Mouse (Mus musculus) hindbrain, embryonic 15.5 days (tissue): Measurements from ENCODE around the gene Ppp1r14d. TPM values are rescaled to one million over a fixed set of nuclear protein-coding genes. Genes with fewer than 3 reads are reported as not detected.

Experiments
- ATAC-seq: fragments of 200-750 bp; cut with Nextera tagmentation; 2 replicates; pipeline ENCODE4 v1.8.0; 2017; ENCODE audit warnings: low read depth, moderate number of reproducible peaks, moderate TSS enrichment; ENCODE audit not compliant: low FRiP score
- H3K27ac ChIP-seq: fragments of 300-500 bp; sonication (generic); replicated peaks from 2 replicates; pipeline ENCODE4 v1.5.1; 2015; ENCODE audit warnings: mild to moderate bottlenecking, inconsistent platforms
- H3K27me3 ChIP-seq: fragments of 300-500 bp; sonication (generic); 2 replicates; pipeline ENCODE4 v1.6.1; 2015; ENCODE audit warnings: control low read depth, inconsistent platforms
- H3K36me3 ChIP-seq: fragments of 300-500 bp; sonication (generic); 2 replicates; pipeline ENCODE4 v1.6.1; 2015; ENCODE audit warnings: control low read depth, inconsistent platforms
- H3K4me1 ChIP-seq: fragments of 300-500 bp; sonication (generic); replicated peaks from 2 replicates; pipeline ENCODE4 v1.6.1; 2015; ENCODE audit warnings: control low read depth, inconsistent platforms
- H3K4me2 ChIP-seq: fragments of 300-500 bp; sonication (generic); 2 replicates; pipeline ENCODE4 v1.6.1; 2015; ENCODE audit warnings: moderate library complexity, mild to moderate bottlenecking, inconsistent platforms
- H3K4me3 ChIP-seq: fragments of 300-500 bp; sonication (generic); 2 replicates; pipeline ENCODE4 v1.5.1; 2015; ENCODE audit warnings: mild to moderate bottlenecking, inconsistent platforms
- H3K9ac ChIP-seq: fragments of 300-500 bp; sonication (generic); 2 replicates; pipeline ENCODE4 v1.6.1; 2015; ENCODE audit warnings: inconsistent platforms
- H3K9me3 ChIP-seq: fragments of 300-500 bp; sonication (generic); 2 replicates; pipeline ENCODE4 v1.6.1; 2016; ENCODE audit warnings: control low read depth, inconsistent platforms
- WGBS: fragments of 180-500 bp; shearing (Covaris S2); methylation state at CpG from one replicate; pipeline ENCODE4 v1.1.7; 2015; 5-methylcytosine and 5-hydroxymethylcytosine counted together
- polyA plus RNA-seq: library from polyadenylated mRNA; unstranded; fragments of >200 nt; fragmentation: Nextera tagmentation; extraction: Ambion mirVana; gene quantifications from 2 replicates; pipeline ENCODE4 v1.2.1, GENCODE M21; 2015

The Ppp1r14d gene
- polyA plus RNA-seq, 1 experiment from 2014 or later: not detected

DNA sequence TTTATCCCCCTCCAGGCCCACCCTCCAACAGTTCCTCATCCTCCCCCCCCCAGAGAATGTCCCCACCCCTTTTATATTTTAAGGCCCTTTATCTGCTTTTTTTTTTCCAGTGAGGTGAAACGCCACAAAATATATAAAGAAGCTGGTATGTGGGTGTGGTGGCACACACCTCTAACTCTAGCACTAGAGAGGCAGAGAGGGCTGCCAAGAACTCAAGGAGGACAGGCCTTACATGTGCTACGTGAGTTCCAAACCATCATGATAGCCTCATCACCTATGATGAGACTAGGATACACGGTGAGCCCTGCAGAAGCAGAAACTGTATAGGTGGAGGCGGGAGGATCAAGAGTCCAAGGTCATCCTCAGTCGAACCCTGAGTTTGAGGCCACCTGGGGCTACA lies 38.7 kb downstream of the Ppp1r14d start:
- Histone ChIP-seq H3K9me3 (no peaks in the 10 kb centered on the region), H3K9ac (no peak overlapping the region), H3K4me1 (peaks cover 6% of the 10 kb centered on the region), H3K4me3 (no peak overlapping the region), H3K36me3 (no peaks in the 10 kb centered on the region), H3K27ac (no peak overlapping the region), H3K4me2 (no peak overlapping the region), H3K27me3 (no peaks in the 10 kb centered on the region)
- WGBS: 88% methylated on average over 5 of the region's 5 CpGs
- ATAC-seq: no peak

- peaks cover 6% of the 10 kb centered on the region; the same call in 1 of the 2 replicates for H3K36me3 ChIP-seq
- peak overlapping the region; percentile 54 for H3K4me2 ChIP-seq
- no peaks in the 10 kb centered on the region for H3K9me3 ChIP-seq
- H3K9ac ChIP-seq: no peak overlapping the region
- H3K27me3 ChIP-seq: no peaks in the 10 kb centered on the region
- peak overlapping the region; percentile 19 for H3K4me3 ChIP-seq
- ATAC-seq: peak; percentile 85
- 7% methylated on average over 15 of the region's 15 CpGs for WGBS
- H3K27ac ChIP-seq: no peak overlapping the region
- peaks cover 6% of the 10 kb centered on the region for H3K4me1 ChIP-seq
Measured at GRCm38 (mm10) chr2:119189029-119189710, 40.5 kb downstream of the Ppp1r14d start.

GRCm38 (mm10) chr2:119182914-119183313 lies 46.8 kb downstream of the Ppp1r14d start:
- Histone ChIP-seq H3K4me3 (no peak overlapping the region), H3K36me3 (peaks cover 45% of the 10 kb centered on the region), H3K27me3 (no peaks in the 10 kb centered on the region), H3K9me3 (no peaks in the 10 kb centered on the region), H3K9ac (no peak overlapping the region), H3K4me2 (no peak overlapping the region), H3K27ac (no peak overlapping the region), H3K4me1 (no peaks in the 10 kb centered on the region)
- 84% methylated on average over 7 of the region's 7 CpGs for WGBS
- ATAC-seq: no peak

DNA sequence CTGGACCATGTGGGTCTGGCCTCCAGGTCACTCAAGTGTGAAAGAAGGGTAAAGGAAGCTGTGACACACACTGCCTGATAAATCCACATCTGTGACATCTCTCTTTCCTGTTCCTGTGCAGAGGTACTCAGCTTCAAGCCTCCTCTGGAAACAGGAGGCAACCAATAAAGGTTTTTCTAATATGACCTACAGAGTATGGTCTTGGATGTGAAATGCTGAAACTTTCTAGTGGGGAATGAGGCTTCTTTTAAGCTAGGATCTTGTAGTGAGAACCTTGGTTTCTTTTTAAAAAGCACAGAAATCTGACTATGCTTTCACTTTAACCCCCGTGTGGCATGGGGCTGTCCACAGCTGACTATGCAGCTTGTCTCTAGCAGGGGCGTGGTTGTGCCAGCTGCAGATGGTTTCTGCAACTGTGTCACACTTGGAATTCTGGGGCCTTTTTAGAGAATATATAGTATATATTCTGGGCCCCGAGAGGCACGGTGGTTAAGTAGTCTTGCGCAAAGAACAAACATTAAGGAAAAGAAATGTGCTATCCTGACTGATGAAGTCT lies 52.2 kb downstream of the Ppp1r14d start:
- Histone ChIP-seq H3K36me3 (peaks cover 28% of the 10 kb centered on the region), H3K9me3 (no peaks in the 10 kb centered on the region), H3K4me3 (no peak overlapping the region), H3K4me2 (no peak overlapping the region), H3K9ac (no peak overlapping the region), H3K4me1 (peaks cover 25% of the 10 kb centered on the region), H3K27ac (no peak overlapping the region), H3K27me3 (no peaks in the 10 kb centered on the region)
- WGBS: 92% methylated on average over 5 of the region's 5 CpGs
- no peak for ATAC-seq

DNA sequence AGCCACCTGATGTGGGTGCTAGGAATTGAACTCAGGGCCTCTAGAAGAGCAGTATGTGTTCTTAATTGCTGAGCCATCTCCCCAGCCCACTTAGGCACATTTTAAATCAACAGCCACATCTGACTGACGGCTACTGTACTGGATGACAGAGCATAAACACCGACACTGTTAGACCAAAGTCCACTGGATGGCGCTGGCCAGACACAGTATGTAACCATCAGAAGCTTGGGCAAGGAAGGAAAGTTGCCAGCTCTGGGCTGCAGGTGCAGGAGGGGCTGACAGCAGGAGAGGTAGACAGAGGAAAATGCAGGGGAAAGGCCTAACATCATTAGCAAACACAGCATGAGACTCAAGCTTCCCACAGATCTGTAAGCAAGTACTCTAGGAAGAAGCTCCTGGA lies 52.9 kb downstream of the Ppp1r14d start:
- Histone ChIP-seq H3K4me1 (peaks cover 26% of the 10 kb centered on the region), H3K27me3 (no peaks in the 10 kb centered on the region), H3K9me3 (no peaks in the 10 kb centered on the region), H3K4me3 (no peak overlapping the region), H3K9ac (no peak overlapping the region), H3K36me3 (peaks cover 28% of the 10 kb centered on the region), H3K27ac (no peak overlapping the region), H3K4me2 (no peak overlapping the region)
- ATAC-seq: no peak
- WGBS: 50% methylated on average over 3 of the region's 3 CpGs

DNA sequence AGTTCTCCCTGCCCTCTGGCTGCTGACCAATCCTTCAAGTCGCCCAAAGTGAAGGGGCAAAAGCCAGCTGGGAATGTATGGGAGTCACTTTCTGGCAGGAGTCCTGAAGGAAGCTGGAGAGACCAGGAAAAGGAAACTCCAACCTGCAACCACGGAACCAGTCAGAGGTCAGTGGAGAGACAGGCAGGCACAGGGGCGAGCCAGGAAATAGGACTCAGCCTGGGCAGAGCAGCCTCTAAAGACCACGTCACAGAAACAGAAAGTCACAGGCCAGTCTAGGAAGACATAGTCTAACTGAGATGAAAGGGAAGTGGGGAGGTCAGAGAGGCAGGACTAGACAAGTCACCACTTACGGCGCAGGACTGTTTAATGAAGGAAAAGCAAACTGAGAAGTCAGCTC lies 54.1 kb downstream of the Ppp1r14d start:
- no peak overlapping the region for H3K9ac ChIP-seq
- H3K4me3 ChIP-seq: no peak overlapping the region
- WGBS: 71% methylated on average over 6 of the region's 6 CpGs
- peaks cover 26% of the 10 kb centered on the region for H3K4me1 ChIP-seq
- H3K27me3 ChIP-seq: no peaks in the 10 kb centered on the region
- H3K4me2 ChIP-seq: no peak overlapping the region
- no peaks in the 10 kb centered on the region for H3K9me3 ChIP-seq
- H3K27ac ChIP-seq: no peak overlapping the region
- H3K36me3 ChIP-seq: peaks cover 23% of the 10 kb centered on the region
- no peak for ATAC-seq

DNA sequence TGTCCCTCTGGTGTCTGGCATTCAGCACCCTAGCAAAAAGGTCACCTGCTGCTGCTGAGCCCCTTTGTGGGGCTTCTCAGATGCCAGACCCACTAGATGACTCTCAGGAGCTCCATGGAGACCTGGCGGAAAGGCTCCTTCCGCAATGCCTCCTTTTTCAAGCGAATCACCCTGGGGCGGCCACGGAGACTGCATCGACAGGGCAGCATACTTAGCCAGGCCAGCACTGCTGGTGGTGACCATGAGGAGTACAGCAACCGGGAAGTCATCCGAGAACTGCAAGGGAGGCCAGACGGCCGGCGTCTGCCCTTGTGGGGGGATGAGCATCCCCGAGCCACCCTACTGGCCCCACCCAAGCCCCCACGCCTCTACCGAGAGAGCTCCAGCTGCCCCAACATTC lies 54.8 kb downstream of the Ppp1r14d start:
- no peak overlapping the region for H3K9ac ChIP-seq
- WGBS: 47% methylated on average over 14 of the region's 14 CpGs
- no peak overlapping the region for H3K4me3 ChIP-seq
- H3K27ac ChIP-seq: no peak overlapping the region
- no peaks in the 10 kb centered on the region for H3K27me3 ChIP-seq
- H3K9me3 ChIP-seq: no peaks in the 10 kb centered on the region
- peaks cover 26% of the 10 kb centered on the region for H3K4me1 ChIP-seq
- ATAC-seq: no peak
- H3K36me3 ChIP-seq: peaks cover 16% of the 10 kb centered on the region
- no peak overlapping the region for H3K4me2 ChIP-seq

DNA sequence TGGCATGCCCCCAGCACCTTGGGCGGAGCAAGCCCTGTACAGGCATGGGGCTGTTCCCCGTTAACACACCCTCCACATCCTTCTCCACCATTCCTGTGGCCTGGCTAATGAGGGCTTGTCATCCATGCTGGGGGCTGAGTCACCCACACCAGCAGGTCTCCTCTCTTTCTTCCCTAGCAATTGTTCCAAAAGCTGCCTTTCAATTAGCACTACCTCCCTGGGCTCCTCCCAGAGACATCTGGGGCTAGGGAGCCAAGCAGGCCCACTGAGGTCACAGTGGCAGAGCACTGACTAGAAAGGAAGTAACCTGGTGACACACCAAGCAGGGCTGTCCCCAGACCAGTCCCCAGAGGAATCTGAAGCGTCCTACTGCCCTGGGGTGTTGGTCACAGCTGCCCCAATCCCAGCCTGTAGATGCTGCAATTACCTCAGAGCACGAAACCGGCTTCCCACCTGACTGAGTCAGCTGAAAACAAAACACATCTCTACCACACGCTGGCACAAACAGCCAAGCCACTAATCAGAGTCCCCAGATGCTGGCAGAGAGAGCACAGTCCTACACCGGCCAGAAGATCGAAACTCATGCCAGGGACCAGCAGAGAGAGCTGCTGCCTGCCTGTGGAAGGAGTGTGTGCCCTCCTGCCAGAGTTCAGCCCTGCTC lies 55.6 kb downstream of the Ppp1r14d start, which contains the start of gene Gm14137:
Gm14137 (plus strand) TSS at position 519 of the 661 bp plus-strand sequence.
- Histone ChIP-seq H3K9ac (no peak within 1 kb of the TSS), H3K27ac (no peak within 1 kb of the TSS), H3K27me3 (no peaks in the 10 kb centered on the region), H3K4me2 (no peak within 1 kb of the TSS), H3K9me3 (no peaks in the 10 kb centered on the region), H3K4me3 (no peak within 1 kb of the TSS), H3K4me1 (peaks cover 26% of the 10 kb centered on the region), H3K36me3 (peaks cover 9% of the 10 kb centered on the region)
- WGBS: 35% methylated on average over 8 of the region's 8 CpGs
- no peak for ATAC-seq

DNA sequence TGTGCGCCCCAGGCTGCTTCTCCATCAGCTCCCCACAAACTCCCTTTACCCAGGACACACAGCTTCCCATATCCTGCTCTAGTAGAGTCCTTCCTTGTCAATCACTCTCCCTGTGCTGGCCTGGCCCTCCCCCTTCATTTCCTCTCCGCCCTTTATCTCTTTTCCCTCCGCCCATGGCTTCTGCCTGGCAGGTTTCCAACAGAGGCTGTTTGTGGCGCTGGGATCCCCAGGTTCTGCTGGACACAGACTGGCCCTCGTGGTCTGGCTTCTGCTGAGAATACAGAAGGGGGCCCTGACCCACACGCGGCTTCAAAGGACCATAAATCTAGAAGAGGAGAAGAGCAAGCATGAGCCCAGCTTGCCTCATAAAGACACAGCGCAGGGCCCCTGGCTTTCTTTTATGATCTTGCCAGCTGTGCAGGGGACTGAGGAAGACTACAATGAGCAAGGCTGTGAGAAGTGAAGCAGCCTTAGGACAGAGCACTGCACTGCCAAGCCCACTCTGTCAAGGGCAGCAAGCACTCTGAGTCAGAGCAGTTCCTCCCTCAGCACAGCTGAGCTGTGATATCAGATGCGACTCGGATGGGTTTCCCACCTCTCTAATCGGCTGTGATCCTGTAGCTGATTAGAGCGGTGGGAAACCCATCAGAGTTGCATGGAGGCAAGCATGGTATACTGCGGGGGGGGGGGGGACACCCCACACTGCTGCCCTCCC lies 56.7 kb downstream of the Ppp1r14d start:
- peak; percentile 9; the same call in 1 of the 2 replicates for ATAC-seq
- Histone ChIP-seq H3K4me3 (no peak overlapping the region), H3K4me1 (peaks cover 27% of the 10 kb centered on the region), H3K27ac (no peak overlapping the region), H3K4me2 (peak overlapping the region; percentile 17; the same call in 1 of the 2 replicates), H3K36me3 (peaks cover 2% of the 10 kb centered on the region; the same call in 1 of the 2 replicates), H3K9me3 (no peaks in the 10 kb centered on the region), H3K9ac (no peak overlapping the region), H3K27me3 (no peaks in the 10 kb centered on the region; the same call in 1 of the 2 replicates)
- 21% methylated on average over 13 of the region's 13 CpGs for WGBS

DNA sequence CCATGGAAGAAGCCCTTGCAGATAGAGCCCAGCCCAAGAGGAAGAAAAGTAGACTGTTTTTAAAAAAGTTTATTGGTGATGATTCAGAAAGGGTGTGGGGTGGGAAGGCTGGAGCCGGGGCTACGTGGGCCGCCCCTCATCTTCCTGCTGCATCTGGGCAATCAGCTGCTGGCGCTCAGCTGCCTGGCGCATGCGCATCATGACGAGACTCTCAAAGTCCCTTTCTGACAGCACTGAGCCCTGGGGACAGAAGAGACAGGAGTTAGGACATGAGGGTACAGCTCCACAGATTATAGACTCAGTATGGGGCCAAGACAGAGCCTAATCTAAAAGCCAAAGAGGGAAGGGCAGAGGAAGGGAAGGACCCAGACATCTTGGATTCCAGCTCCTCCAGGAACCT lies 57.3 kb downstream of the Ppp1r14d start:
- H3K27me3 ChIP-seq: no peaks in the 10 kb centered on the region; the same call in 1 of the 2 replicates
- no peaks in the 10 kb centered on the region for H3K9me3 ChIP-seq
- ATAC-seq: no peak
- no peak overlapping the region for H3K4me2 ChIP-seq
- no peak overlapping the region for H3K27ac ChIP-seq
- H3K4me3 ChIP-seq: no peak overlapping the region
- WGBS: 81% methylated on average over 7 of the region's 7 CpGs
- H3K9ac ChIP-seq: no peak overlapping the region
- peaks cover 33% of the 10 kb centered on the region for H3K4me1 ChIP-seq
- H3K36me3 ChIP-seq: no peaks in the 10 kb centered on the region

DNA sequence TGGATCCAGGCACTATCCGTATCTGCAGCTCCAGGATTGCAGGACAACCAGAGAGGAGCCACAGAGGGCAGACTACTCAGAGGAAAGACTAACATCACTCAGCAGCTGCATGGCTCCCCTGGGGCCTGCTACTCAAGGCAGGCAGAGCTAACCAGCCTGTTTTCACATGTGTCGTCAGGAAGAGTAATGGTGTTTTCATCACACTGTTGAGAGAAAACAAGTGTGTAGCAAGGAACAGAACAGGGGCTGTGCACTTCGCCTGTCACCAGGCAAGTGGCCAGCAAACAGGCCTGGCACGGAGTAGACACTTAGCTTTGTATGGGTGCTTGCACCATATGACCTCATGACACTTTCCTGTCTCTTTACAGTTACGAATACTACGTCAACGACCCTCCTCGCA lies 58.1 kb downstream of the Ppp1r14d start:
- H3K27me3 ChIP-seq: no peaks in the 10 kb centered on the region; the same call in 1 of the 2 replicates
- no peaks in the 10 kb centered on the region for H3K9me3 ChIP-seq
- H3K4me3 ChIP-seq: no peak overlapping the region
- H3K9ac ChIP-seq: no peak overlapping the region
- no peak overlapping the region for H3K27ac ChIP-seq
- ATAC-seq: no peak
- H3K4me2 ChIP-seq: no peak overlapping the region
- 67% methylated on average over 8 of the region's 8 CpGs for WGBS
- peaks cover 41% of the 10 kb centered on the region for H3K4me1 ChIP-seq
- no peaks in the 10 kb centered on the region for H3K36me3 ChIP-seq

DNA sequence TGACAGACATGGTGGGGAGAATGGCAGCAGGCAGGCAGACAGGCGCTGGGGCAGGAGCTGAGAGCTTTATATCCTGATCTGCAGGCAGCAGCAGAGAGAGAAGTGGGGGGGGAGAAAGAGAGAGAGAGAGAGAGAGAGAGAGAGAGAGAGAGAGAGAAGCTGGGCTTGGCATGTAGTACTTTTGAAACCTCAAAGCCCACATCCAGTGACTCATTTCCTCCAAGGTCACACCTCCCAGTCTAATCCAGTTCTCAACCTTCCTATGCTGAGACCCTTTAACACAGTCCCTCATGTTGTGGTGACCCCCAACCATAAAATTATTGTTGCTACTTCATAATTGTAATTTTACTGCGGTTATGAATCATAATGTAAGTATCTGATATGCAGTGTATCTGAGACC lies 59.4 kb downstream of the Ppp1r14d start:
- Histone ChIP-seq H3K4me2 (no peak overlapping the region), H3K36me3 (no peaks in the 10 kb centered on the region), H3K4me3 (no peak overlapping the region), H3K9ac (no peak overlapping the region), H3K9me3 (no peaks in the 10 kb centered on the region), H3K27ac (no peak overlapping the region), H3K4me1 (peaks cover 43% of the 10 kb centered on the region), H3K27me3 (peaks cover 9% of the 10 kb centered on the region)
- WGBS: 93% methylated on average over 2 of the region's 2 CpGs
- ATAC-seq: no peak
